Mouse (Mus musculus) hindbrain, embryonic 14.5 days (tissue): ENCODE measurements around the gene Nsl1. TPM values are rescaled to one million over a fixed set of nuclear protein-coding genes. Genes with fewer than 3 reads are reported as not detected.
"Not testable (repeated sequence)": the region's sequence is repeated elsewhere in the genome, so short reads cannot be mapped to it uniquely, and the experiment has no call there.

Experiments used
- ATAC-seq: fragments of 200-750 bp; cut with Nextera tagmentation; 2 replicates; pipeline ENCODE4 v1.8.0; 2017; ENCODE audit warnings: moderate number of reproducible peaks, mild to moderate bottlenecking, moderate TSS enrichment, moderate library complexity; ENCODE audit not compliant: low FRiP score
- DNase-seq: peaks from one replicate; pipeline ENCODE4 v3.0.0-alpha.2; 2015; ENCODE audit warnings: low spot score
- H3K27ac ChIP-seq: fragments of 300-500 bp; sonication (generic); 2 replicates; pipeline ENCODE4 v1.5.1; 2014; ENCODE audit warnings: mild to moderate bottlenecking, moderate library complexity
- H3K27me3 ChIP-seq: fragments of 300-500 bp; sonication (generic); 2 replicates; pipeline ENCODE4 v1.6.1; 2014; ENCODE audit warnings: mild to moderate bottlenecking, low read length, mixed read lengths; ENCODE audit not compliant: control insufficient read depth, insufficient read depth
- H3K36me3 ChIP-seq: fragments of 300-500 bp; sonication (generic); replicated peaks from 2 replicates; pipeline ENCODE4 v1.6.1; 2014; ENCODE audit not compliant: control insufficient read depth, insufficient read depth
- H3K4me1 ChIP-seq: fragments of 300-500 bp; sonication (generic); replicated peaks from 2 replicates; pipeline ENCODE4 v1.6.1; 2014; ENCODE audit warnings: antibody characterized with exemption, low read length, mixed read lengths; ENCODE audit not compliant: control insufficient read depth, insufficient read depth
- H3K4me2 ChIP-seq: fragments of 300-500 bp; sonication (generic); replicated peaks from 2 replicates; pipeline ENCODE4 v1.6.1; 2014; ENCODE audit warnings: mild to moderate bottlenecking, moderate library complexity
- H3K4me3 ChIP-seq: fragments of 300-500 bp; sonication (generic); replicated peaks from 2 replicates; pipeline ENCODE4 v1.5.1; 2014; ENCODE audit warnings: mild to moderate bottlenecking, low read length
- H3K9ac ChIP-seq: fragments of 300-500 bp; sonication (generic); 2 replicates; pipeline ENCODE4 v1.6.1; 2014
- H3K9me3 ChIP-seq: fragments of 300-500 bp; sonication (generic); 2 replicates; pipeline ENCODE4 v1.6.1; 2016; ENCODE audit warnings: low read length; ENCODE audit not compliant: control insufficient read depth
- WGBS: fragments of 180-500 bp; shearing (Covaris S2); extraction: QIAGEN DNeasy Blood & Tissue Kit; methylation state at CpG from one replicate; pipeline ENCODE4 v1.1.7; 2014; 5-methylcytosine and 5-hydroxymethylcytosine counted together
- polyA plus RNA-seq: library from polyadenylated mRNA; unstranded; fragments of >200 nt; fragmentation: Nextera tagmentation; extraction: Ambion mirVana; gene quantifications from 2 replicates; pipeline ENCODE4 v1.2.1, GENCODE M21; 2014

Gene Nsl1
- polyA plus RNA-seq, 1 experiment from 2014 or later = 3.6 TPM

GRCm38 (mm10) chr1:191026021-191026713 is 36.6 kb upstream of the Nsl1 start, which contains the start of gene Flvcr1:
Gene Flvcr1, minus strand, starts transcription at chr1:191026158.
- H3K4me2 ChIP-seq = peak within 1 kb of the TSS; percentile 99
- H3K36me3 ChIP-seq = peaks cover 8% of the 10 kb centered on the region; the same call in 1 of the 2 replicates
- WGBS = under 1% methylated on average over 49 of the region's 50 CpGs
- H3K27me3 ChIP-seq = no peaks in the 10 kb centered on the region
- H3K9ac ChIP-seq = peak within 1 kb of the TSS; percentile 90
- DNase-seq (peak; percentile 97), ATAC-seq (peak; percentile 98)
- peak within 1 kb of the TSS; percentile 75 for H3K4me3 ChIP-seq
- no peaks in the 10 kb centered on the region for H3K9me3 ChIP-seq
- peak within 1 kb of the TSS; percentile 89 for H3K27ac ChIP-seq
- peaks cover 20% of the 10 kb centered on the region for H3K4me1 ChIP-seq

- H3K27me3 ChIP-seq = no peaks in the 10 kb centered on the region
- no peak overlapping the region for H3K9ac ChIP-seq
- WGBS = 55% methylated on average over 10 of the region's 10 CpGs
- H3K27ac ChIP-seq = no peak overlapping the region
- no peak for ATAC-seq
- H3K4me3 ChIP-seq = no peak overlapping the region
- H3K9me3 ChIP-seq = no peaks in the 10 kb centered on the region
- no peak overlapping the region for H3K4me2 ChIP-seq
- no peak for DNase-seq
- H3K4me1 ChIP-seq = peaks cover 7% of the 10 kb centered on the region
- H3K36me3 ChIP-seq = no peaks in the 10 kb centered on the region
Observed at GRCm38 (mm10) chr1:191030182-191030581, 32.6 kb upstream of the Nsl1 start.

- not testable (repeated sequence) for H3K27ac ChIP-seq, H3K4me2 ChIP-seq, H3K9me3 ChIP-seq, H3K27me3 ChIP-seq, H3K9ac ChIP-seq, H3K36me3 ChIP-seq, ATAC-seq, H3K4me3 ChIP-seq, DNase-seq, H3K4me1 ChIP-seq
- WGBS = 81% methylated on average over 6 of the region's 6 CpGs
Observed at GRCm38 (mm10) chr1:191030922-191031425, 31.8 kb upstream of the Nsl1 start.

GRCm38 (mm10) chr1:191035649-191036048 is 27.2 kb upstream of the Nsl1 start:
- no peaks in the 10 kb centered on the region for H3K4me1 ChIP-seq
- no peak overlapping the region for H3K27ac ChIP-seq
- 25% methylated on average over 4 of the region's 4 CpGs for WGBS
- H3K4me3 ChIP-seq = no peak overlapping the region
- ATAC-seq = no peak
- H3K4me2 ChIP-seq = no peak overlapping the region
- H3K36me3 ChIP-seq = no peaks in the 10 kb centered on the region
- H3K9me3 ChIP-seq = no peaks in the 10 kb centered on the region
- DNase-seq = no peak
- H3K27me3 ChIP-seq = 0 out of 2 replicates have a peak, but pooled peaks cover 4% of the 10 kb centered on the region
- no peak overlapping the region for H3K9ac ChIP-seq

- Histone ChIP-seq H3K9me3 (no peaks in the 10 kb centered on the region), H3K4me1 (no peaks in the 10 kb centered on the region), H3K27me3 (0 out of 2 replicates have a peak, but pooled peaks cover 4% of the 10 kb centered on the region), H3K36me3 (no peaks in the 10 kb centered on the region), H3K9ac (no peak within 1 kb of the TSS), H3K4me3 (no peak within 1 kb of the TSS), H3K27ac (no peak within 1 kb of the TSS), H3K4me2 (no peak within 1 kb of the TSS)
- 83% methylated on average over 6 of the region's 6 CpGs for WGBS
- ATAC-seq = no peak
- no peak for DNase-seq
Observed at GRCm38 (mm10) chr1:191036554-191037334, 26.1 kb upstream of the Nsl1 start, which contains the start of gene Spata45. Gene Spata45, plus strand, starts transcription at chr1:191036639.

- no peak for ATAC-seq
- WGBS = 90% methylated on average over 4 of the region's 4 CpGs
Observed at GRCm38 (mm10) chr1:191037999-191038398, 24.8 kb upstream of the Nsl1 start.

GRCm38 (mm10) chr1:191041352-191041751 is 21.5 kb upstream of the Nsl1 start:
- 0 out of 2 replicates have a peak, but pooled peaks cover 4% of the 10 kb centered on the region for H3K27me3 ChIP-seq
- no peak overlapping the region for H3K4me2 ChIP-seq
- H3K9me3 ChIP-seq = no peaks in the 10 kb centered on the region
- no peak overlapping the region for H3K27ac ChIP-seq
- H3K4me3 ChIP-seq = no peak overlapping the region
- no peaks in the 10 kb centered on the region for H3K4me1 ChIP-seq
- no peak overlapping the region for H3K9ac ChIP-seq
- no peaks in the 10 kb centered on the region for H3K36me3 ChIP-seq
- ATAC-seq (no peak), DNase-seq (no peak)

More at GRCm38 (mm10) chr1:191037999-191038398, 24.8 kb upstream of the Nsl1 start:
- H3K36me3 ChIP-seq = no peaks in the 10 kb centered on the region
- H3K4me2 ChIP-seq = no peak overlapping the region
- H3K27ac ChIP-seq = no peak overlapping the region
- H3K4me3 ChIP-seq = no peak overlapping the region
- H3K9me3 ChIP-seq = no peaks in the 10 kb centered on the region
- H3K4me1 ChIP-seq = no peaks in the 10 kb centered on the region
- no peak for DNase-seq
- no peak overlapping the region for H3K9ac ChIP-seq
- H3K27me3 ChIP-seq = 0 out of 2 replicates have a peak, but pooled peaks cover 4% of the 10 kb centered on the region

GRCm38 (mm10) chr1:191042106-191042505 is 20.7 kb upstream of the Nsl1 start:
- Histone ChIP-seq H3K9ac (no peak overlapping the region), H3K36me3 (no peaks in the 10 kb centered on the region), H3K27ac (no peak overlapping the region), H3K27me3 (0 out of 2 replicates have a peak, but pooled peaks cover 4% of the 10 kb centered on the region), H3K4me1 (no peaks in the 10 kb centered on the region), H3K4me2 (no peak overlapping the region), H3K9me3 (no peaks in the 10 kb centered on the region), H3K4me3 (no peak overlapping the region)
- 84% methylated on average over 5 of the region's 5 CpGs for WGBS
- DNase-seq = no peak
- ATAC-seq = no peak

- no peak overlapping the region for H3K4me2 ChIP-seq
- H3K9me3 ChIP-seq = no peaks in the 10 kb centered on the region
- H3K9ac ChIP-seq = no peak overlapping the region
- 0 out of 2 replicates have a peak, but pooled peaks cover 4% of the 10 kb centered on the region for H3K27me3 ChIP-seq
- no peaks in the 10 kb centered on the region for H3K36me3 ChIP-seq
- DNase-seq = no peak
- no peak for ATAC-seq
- no peak overlapping the region for H3K27ac ChIP-seq
- 90% methylated on average over 3 of the region's 3 CpGs for WGBS
- H3K4me3 ChIP-seq = no peak overlapping the region
- H3K4me1 ChIP-seq = no peaks in the 10 kb centered on the region
Observed at GRCm38 (mm10) chr1:191042688-191043087, 20.1 kb upstream of the Nsl1 start.
